Mouse (Mus musculus): ENCODE data around the gene Hoxd10.

The Hoxd10 gene

GRCm38 (mm10) chr2:74681594-74682531 lies 9.9 kb upstream of the Hoxd10 start:
- no peak for DNase-seq

GRCm38 (mm10) chr2:74682796-74683195 lies 8.9 kb upstream of the Hoxd10 start:
- DNase-seq = no peak

GRCm38 (mm10) chr2:74683471-74683951 lies 8.2 kb upstream of the Hoxd10 start:
- no peak for DNase-seq

- no peak for DNase-seq
These were observed 7.6 kb upstream of the Hoxd10 start for GRCm38 (mm10) chr2:74684106-74684505.

GRCm38 (mm10) chr2:74685059-74685603 lies 6.6 kb upstream of the Hoxd10 start:
- no peak for DNase-seq

- peak; percentile 67 for DNase-seq
These were observed 5.3 kb upstream of the Hoxd10 start for GRCm38 (mm10) chr2:74686301-74686987.

GRCm38 (mm10) chr2:74686988-74687697 lies 4.6 kb upstream of the Hoxd10 start:
- DNase-seq = no peak

- no peak for DNase-seq
These were observed 3.8 kb upstream of the Hoxd10 start for GRCm38 (mm10) chr2:74687698-74688555.

- DNase-seq = no peak
These were observed 2.7 kb upstream of the Hoxd10 start for GRCm38 (mm10) chr2:74688795-74689573.

GRCm38 (mm10) chr2:74689574-74690337 lies 2.0 kb upstream of the Hoxd10 start:
- DNase-seq = no peak

GRCm38 (mm10) chr2:74690338-74690716 lies 1.4 kb upstream of the Hoxd10 start:
- DNase-seq = no peak

GRCm38 (mm10) chr2:74691995-74692807 lies 477 bp downstream of the Hoxd10 start:
- DNase-seq = no peak

- no peak for DNase-seq
These were observed 1.2 kb downstream of the Hoxd10 start for GRCm38 (mm10) chr2:74692808-74693431.

- DNase-seq = no peak
These were observed 1.7 kb downstream of the Hoxd10 start for GRCm38 (mm10) chr2:74693432-74693827.

GRCm38 (mm10) chr2:74694066-74694465 lies 2.3 kb downstream of the Hoxd10 start:
- no peak for DNase-seq

GRCm38 (mm10) chr2:74695383-74695782 lies 3.7 kb downstream of the Hoxd10 start:
- no peak for DNase-seq

GRCm38 (mm10) chr2:74695813-74696430 lies 4.2 kb downstream of the Hoxd10 start:
- DNase-seq = no peak

Data from lung, postnatal 10 days (tissue).